Mouse (Mus musculus): ENCODE measurements around the gene Smg8. TPM values are rescaled to one million over a fixed set of nuclear protein-coding genes. Genes with fewer than 3 reads are reported as not detected.

Smg8 gene
- total RNA-seq (2023) = 10 to 100 TPM; 27.5 to 27.8 TPM

GRCm38 (mm10) chr11:87086290-87086984 is at the start of gene Smg8:
TSS of gene Smg8 (minus strand) at chr11:87086774.

GRCm38 (mm10) chr11:87126824-87127816 is 40.5 kb upstream of the Smg8 start, which contains the start of gene Trim37:
TSS of gene Trim37 (plus strand) at chr11:87127077.

GRCm38 (mm10) chr11:87108755-87109518 is 22.4 kb upstream of the Smg8 start, which contains the start of gene Ska2:
TSS of gene Ska2 (plus strand) at chr11:87109234.

GRCm38 (mm10) chr11:87108409-87108754 is 21.8 kb upstream of the Smg8 start, which contains the start of gene Prr11:
TSS of gene Prr11 (minus strand) at chr11:87108708.

GRCm38 (mm10) chr11:87073866-87074440 is 12.6 kb downstream of the Smg8 start, which contains the start of gene Gdpd1:
TSS of gene Gdpd1 (minus strand) at chr11:87074062.

Other genes starting within 250 kb of the Smg8 start
- gene Ypel2, start 93.1 kb downstream of the Smg8 start, total RNA-seq (2023) = 1 to 10 TPM; 4.0 to 5.7 TPM
- not detected for gene Gdpd1, start 12.7 kb downstream of the Smg8 start, total RNA-seq (2023)
- 1 to 10 TPM in 1 of 2 experiments, under 1 TPM in 1; 0.80 to 1.1 TPM for gene Prr11, start 21.9 kb upstream of the Smg8 start, total RNA-seq (2023)
- gene Ska2, start 22.5 kb upstream of the Smg8 start, total RNA-seq (2023) = 1 to 10 TPM; 8.2 to 9.4 TPM
- gene Trim37, start 40.3 kb upstream of the Smg8 start, total RNA-seq (2023) = 10 to 100 TPM; 12.4 to 12.8 TPM

All from B cell, adult 67 days (primary cell).